Mouse (Mus musculus): Measurements from ENCODE around the gene Edem3.

DNA sequence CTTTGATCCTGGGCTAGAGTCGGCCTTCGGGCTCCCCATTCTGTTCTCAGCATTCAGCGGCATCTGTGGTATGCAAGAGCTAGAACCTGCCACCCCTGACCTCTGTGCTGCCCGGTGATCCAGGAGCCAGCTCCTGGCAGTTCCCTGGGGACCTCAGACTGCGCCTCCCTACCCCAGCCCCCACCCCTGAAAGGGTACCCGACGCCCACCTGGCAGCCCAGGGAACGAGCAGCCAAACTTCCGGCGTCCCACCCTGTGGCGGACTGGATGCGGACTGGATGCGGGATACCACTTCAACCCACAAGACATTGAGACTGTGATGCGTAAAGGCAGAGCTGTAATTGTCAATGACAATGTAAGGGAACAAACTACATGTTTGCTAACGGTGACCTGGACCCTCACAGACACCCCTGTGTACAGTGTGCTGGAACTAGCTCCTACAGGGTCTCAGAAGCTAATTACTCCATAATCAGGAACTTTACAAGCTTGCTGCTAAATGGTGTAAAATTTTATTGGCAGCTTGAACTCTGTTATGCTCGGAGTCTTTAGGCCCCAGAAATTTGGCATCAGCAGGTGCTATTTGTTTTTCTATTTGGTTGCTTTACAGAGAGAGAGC lies 94.9 kb downstream of the Edem3 start:
- TF ChIP-seq CTCF (IDR thresholded peaks at IDR 0.05) (no peak), EP300 (IDR thresholded peaks at IDR 0.05) (no peak)
